Mouse (Mus musculus): Measurements from ENCODE around the gene Lax1. TPM values are rescaled to one million over a fixed set of nuclear protein-coding genes. Genes with fewer than 3 reads are reported as not detected.
A peak's percentile ranks its signal among the peaks of the same experiment; 100 is the strongest.
"Not testable (repeated sequence)": the region's sequence is repeated elsewhere in the genome, so short reads cannot be mapped to it uniquely, and the experiment has no call there.

The Lax1 gene
- polyA plus RNA-seq, 1 experiment from 2014 or later: 0.39 TPM

GRCm38 (mm10) chr1:133691046-133691445 lies 1.1 kb upstream of the Lax1 start:
- Histone ChIP-seq H3K36me3 (no peaks in the 10 kb centered on the region), H3K27ac (replicated peaks) (no peak overlapping the region), H3K27me3 (replicated peaks) (no peaks in the 10 kb centered on the region), H3K4me2 (no peak overlapping the region), H3K9me3 (no peaks in the 10 kb centered on the region), H3K4me1 (peaks cover 47% of the 10 kb centered on the region), H3K9ac (no peak overlapping the region), H3K4me3 (no peak overlapping the region)
- 79% methylated on average over 6 of the region's 6 CpGs for WGBS
- ATAC-seq (ENCODE audit: extremely low read depth, insufficient number of reproducible peaks, low FRiP score, low TSS enrichment): no peak

- Histone ChIP-seq H3K27ac (replicated peaks) (no peak overlapping the region), H3K9ac (no peak overlapping the region), H3K36me3 (no peaks in the 10 kb centered on the region), H3K9me3 (no peaks in the 10 kb centered on the region), H3K27me3 (replicated peaks) (no peaks in the 10 kb centered on the region), H3K4me1 (peaks cover 19% of the 10 kb centered on the region), H3K4me2 (no peak overlapping the region), H3K4me3 (no peak overlapping the region)
- ATAC-seq (ENCODE audit: extremely low read depth, insufficient number of reproducible peaks, low FRiP score, low TSS enrichment): no peak
- WGBS: 76% methylated on average over 7 of the region's 7 CpGs
These were observed 1.6 kb downstream of the Lax1 start for GRCm38 (mm10) chr1:133688301-133688700.

DNA sequence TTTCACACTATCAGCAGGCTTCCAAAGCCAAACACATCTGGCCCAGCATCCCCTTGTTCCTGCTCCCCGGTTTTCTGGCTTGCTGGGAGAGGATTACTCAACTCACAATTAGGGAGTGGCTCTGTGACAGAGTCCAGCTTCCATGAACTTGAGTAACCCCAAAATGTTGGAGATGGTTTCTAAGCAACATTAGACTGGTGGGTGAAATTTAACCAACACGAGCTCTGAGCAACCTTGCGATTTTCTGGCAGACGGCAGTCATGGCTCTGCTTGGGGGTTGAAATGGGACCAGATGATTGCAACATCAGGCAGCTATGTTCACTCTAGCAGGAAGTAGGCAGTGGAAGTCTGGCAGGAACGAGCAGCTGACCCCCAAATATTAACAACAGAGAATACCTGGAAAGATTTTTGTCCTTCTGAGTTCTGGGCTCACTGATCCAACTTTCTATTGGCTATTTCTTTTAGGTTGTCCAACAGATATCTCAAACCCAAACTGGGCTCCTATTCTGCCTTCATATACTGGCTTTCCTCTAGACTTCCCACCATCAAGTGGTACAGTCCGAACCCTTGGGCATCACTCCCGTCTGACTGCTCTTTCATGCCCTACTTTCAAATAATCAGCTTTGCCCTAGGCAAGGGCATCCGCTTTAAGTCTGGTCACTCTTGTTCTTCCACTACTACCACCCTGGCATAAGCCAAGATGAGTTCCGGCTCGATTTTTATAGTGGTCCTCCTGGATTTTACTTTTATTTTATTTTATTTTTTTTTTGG lies 4.0 kb downstream of the Lax1 start:
- Histone ChIP-seq H3K4me2 (no peak overlapping the region), H3K4me3 (no peak overlapping the region), H3K36me3 (no peaks in the 10 kb centered on the region), H3K9ac (no peak overlapping the region), H3K27ac (replicated peaks) (no peak overlapping the region), H3K4me1 (peaks cover 7% of the 10 kb centered on the region; the same call in 1 of the 2 replicates), H3K27me3 (replicated peaks) (no peaks in the 10 kb centered on the region), H3K9me3 (no peaks in the 10 kb centered on the region)
- 75% methylated on average over 10 of the region's 10 CpGs for WGBS
- no peak for ATAC-seq (ENCODE audit: extremely low read depth, insufficient number of reproducible peaks, low FRiP score, low TSS enrichment)

DNA sequence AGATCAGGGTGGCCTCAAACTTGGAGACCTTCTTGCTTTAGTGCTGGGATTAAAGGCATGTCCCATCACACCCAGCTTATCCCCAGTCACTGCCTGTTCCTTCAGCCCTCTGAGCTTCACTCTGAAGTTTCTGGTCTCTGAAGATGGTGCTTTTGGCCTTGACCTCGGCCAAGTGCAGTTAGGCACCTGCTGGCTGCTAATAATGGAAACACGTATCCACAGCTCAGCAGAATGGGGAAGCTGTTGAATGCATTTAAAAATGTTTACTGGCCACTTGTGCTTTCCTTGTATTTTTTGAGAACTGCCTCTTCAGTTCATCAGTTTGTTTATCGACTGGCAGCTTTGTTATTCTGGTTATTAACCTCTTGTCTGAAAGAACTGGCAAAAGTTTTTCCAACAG lies 18.1 kb downstream of the Lax1 start:
- Histone ChIP-seq H3K27ac (replicated peaks) (no peak overlapping the region), H3K4me3 (no peak overlapping the region), H3K9ac (no peak overlapping the region), H3K27me3 (replicated peaks) (no peaks in the 10 kb centered on the region), H3K36me3 (no peaks in the 10 kb centered on the region), H3K4me1 (no peaks in the 10 kb centered on the region), H3K9me3 (no peaks in the 10 kb centered on the region), H3K4me2 (no peak overlapping the region)
- WGBS: 60% methylated on average over 3 of the region's 3 CpGs
- ATAC-seq (ENCODE audit: extremely low read depth, insufficient number of reproducible peaks, low FRiP score, low TSS enrichment): no peak

DNA sequence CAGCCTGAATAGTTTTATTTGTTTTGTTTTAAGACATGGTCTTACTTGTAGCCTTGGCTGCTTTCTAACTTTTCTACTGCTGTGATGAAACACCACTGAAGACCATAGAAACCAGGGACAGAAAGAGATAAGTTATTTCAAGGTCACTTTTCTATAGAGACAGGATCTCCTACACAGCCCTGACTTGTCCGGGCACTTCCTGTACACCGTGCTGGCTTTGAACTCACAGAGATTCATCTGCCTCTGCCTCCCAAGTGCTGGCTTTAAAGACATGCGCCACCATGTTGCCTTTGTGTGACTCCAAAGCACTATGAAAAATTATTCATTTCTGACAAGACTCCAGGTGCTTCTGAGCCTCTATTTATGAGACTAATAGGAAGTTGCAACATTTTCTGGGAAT lies 18.6 kb downstream of the Lax1 start:
- no peak overlapping the region for H3K27ac ChIP-seq (replicated peaks)
- no peak overlapping the region for H3K4me2 ChIP-seq
- H3K4me3 ChIP-seq: no peak overlapping the region
- H3K27me3 ChIP-seq (replicated peaks): no peaks in the 10 kb centered on the region
- no peaks in the 10 kb centered on the region for H3K36me3 ChIP-seq
- 81% methylated on average over 3 of the region's 3 CpGs for WGBS
- no peaks in the 10 kb centered on the region for H3K9me3 ChIP-seq
- ATAC-seq (ENCODE audit: extremely low read depth, insufficient number of reproducible peaks, low FRiP score, low TSS enrichment): no peak
- H3K9ac ChIP-seq: no peak overlapping the region
- no peaks in the 10 kb centered on the region for H3K4me1 ChIP-seq

DNA sequence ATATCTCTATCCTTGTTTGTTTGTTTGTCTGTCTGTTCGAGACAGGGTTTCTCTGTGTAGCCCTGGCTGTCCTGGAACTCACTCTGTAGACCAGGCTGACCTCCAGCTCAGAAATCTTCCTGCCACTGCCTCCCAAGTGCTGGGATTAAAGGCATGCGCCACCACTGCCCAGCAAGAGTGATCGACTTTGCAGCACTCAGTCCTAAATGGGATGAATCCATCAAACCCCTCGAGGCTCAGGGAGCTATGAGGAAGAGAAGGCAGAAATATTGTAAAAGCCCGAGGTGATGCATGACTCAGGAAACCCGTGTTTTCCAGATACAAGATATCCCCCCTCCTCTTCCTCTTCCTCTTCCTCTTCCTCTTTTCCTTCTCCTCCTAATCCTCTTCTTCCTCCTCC lies 19.1 kb downstream of the Lax1 start:
- WGBS: 67% methylated on average over 6 of the region's 6 CpGs

GRCm38 (mm10) chr1:133670190-133670589 lies 19.7 kb downstream of the Lax1 start:
- H3K27ac ChIP-seq (replicated peaks): no peak overlapping the region
- no peak for ATAC-seq (ENCODE audit: extremely low read depth, insufficient number of reproducible peaks, low FRiP score, low TSS enrichment)
- WGBS: 74% methylated on average over 12 of the region's 12 CpGs
- no peak overlapping the region for H3K4me2 ChIP-seq
- H3K9ac ChIP-seq: no peak overlapping the region
- H3K4me3 ChIP-seq: no peak overlapping the region
- no peaks in the 10 kb centered on the region for H3K9me3 ChIP-seq
- H3K36me3 ChIP-seq: no peaks in the 10 kb centered on the region
- no peaks in the 10 kb centered on the region for H3K27me3 ChIP-seq (replicated peaks)
- H3K4me1 ChIP-seq: no peaks in the 10 kb centered on the region

More for the DNA sequence above, 19.1 kb downstream of the Lax1 start:
- Histone ChIP-seq H3K4me3 (no peak overlapping the region), H3K9ac (no peak overlapping the region), H3K36me3 (no peaks in the 10 kb centered on the region), H3K4me2 (no peak overlapping the region), H3K27ac (replicated peaks) (no peak overlapping the region), H3K4me1 (no peaks in the 10 kb centered on the region), H3K9me3 (no peaks in the 10 kb centered on the region), H3K27me3 (replicated peaks) (no peaks in the 10 kb centered on the region)
- no peak for ATAC-seq (ENCODE audit: extremely low read depth, insufficient number of reproducible peaks, low FRiP score, low TSS enrichment)

GRCm38 (mm10) chr1:133668618-133669017 lies 21.3 kb downstream of the Lax1 start:
- Histone ChIP-seq H3K9ac (no peak overlapping the region), H3K9me3 (no peaks in the 10 kb centered on the region), H3K4me2 (no peak overlapping the region), H3K27ac (replicated peaks) (no peak overlapping the region), H3K27me3 (replicated peaks) (no peaks in the 10 kb centered on the region), H3K4me3 (no peak overlapping the region), H3K4me1 (peaks cover 5% of the 10 kb centered on the region; the same call in 1 of the 2 replicates), H3K36me3 (no peaks in the 10 kb centered on the region)
- ATAC-seq (ENCODE audit: extremely low read depth, insufficient number of reproducible peaks, low FRiP score, low TSS enrichment): no peak
- 78% methylated on average over 3 of the region's 3 CpGs for WGBS

GRCm38 (mm10) chr1:133667721-133668120 lies 22.2 kb downstream of the Lax1 start:
- H3K27me3 ChIP-seq (replicated peaks): no peaks in the 10 kb centered on the region
- no peak overlapping the region for H3K4me3 ChIP-seq
- no peak overlapping the region for H3K4me2 ChIP-seq
- H3K9ac ChIP-seq: no peak overlapping the region
- ATAC-seq (ENCODE audit: extremely low read depth, insufficient number of reproducible peaks, low FRiP score, low TSS enrichment): no peak
- no peaks in the 10 kb centered on the region for H3K36me3 ChIP-seq
- H3K27ac ChIP-seq (replicated peaks): no peak overlapping the region
- 58% methylated on average over 7 of the region's 7 CpGs for WGBS
- H3K9me3 ChIP-seq: no peaks in the 10 kb centered on the region
- peaks cover 13% of the 10 kb centered on the region; the same call in 1 of the 2 replicates for H3K4me1 ChIP-seq

GRCm38 (mm10) chr1:133665713-133666112 lies 24.2 kb downstream of the Lax1 start:
- peaks cover 13% of the 10 kb centered on the region; the same call in 1 of the 2 replicates for H3K4me1 ChIP-seq
- H3K27me3 ChIP-seq (replicated peaks); H3K36me3 ChIP-seq; H3K4me3 ChIP-seq; H3K9ac ChIP-seq; H3K4me2 ChIP-seq; ATAC-seq (ENCODE audit: extremely low read depth, insufficient number of reproducible peaks, low FRiP score, low TSS enrichment); H3K27ac ChIP-seq (replicated peaks); H3K9me3 ChIP-seq: not testable (repeated sequence)
- WGBS: 66% methylated on average over 8 of the region's 8 CpGs

DNA sequence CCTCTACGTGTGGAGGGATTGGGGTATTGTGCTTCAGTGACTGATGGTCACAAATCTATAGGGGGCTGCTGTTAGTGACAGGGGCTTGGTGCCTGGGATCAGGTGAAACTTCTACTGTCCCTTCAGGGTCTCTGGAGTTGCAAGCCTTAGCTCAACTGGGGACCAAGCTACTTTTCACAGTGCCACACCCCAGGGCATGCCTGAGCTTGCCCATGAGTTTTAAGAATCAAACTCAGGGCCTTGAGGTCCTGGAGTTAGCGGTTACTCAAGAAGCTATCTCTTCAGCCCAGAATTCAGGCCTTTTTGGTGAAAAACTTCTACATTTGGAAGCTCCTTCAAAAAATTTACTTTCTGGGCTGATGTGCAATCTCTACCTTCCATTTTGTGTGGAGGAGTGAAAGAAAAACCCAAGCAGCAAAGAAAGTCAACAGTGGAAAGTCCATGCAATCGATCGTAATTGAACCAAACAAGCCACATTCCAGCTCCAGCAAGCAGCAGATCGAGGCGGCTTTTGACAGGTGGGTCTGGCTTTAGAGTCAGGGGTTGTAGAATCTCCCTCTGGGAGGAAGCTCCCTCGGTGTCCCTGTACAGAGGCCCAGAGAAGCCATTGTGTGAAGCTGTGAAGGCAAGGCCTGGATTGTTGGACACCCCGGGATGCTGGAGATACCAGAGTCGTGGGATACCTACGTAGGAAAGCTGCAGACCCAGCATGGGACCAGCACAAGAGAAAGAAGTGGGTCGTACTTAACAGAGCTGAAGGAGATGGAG lies 25.5 kb downstream of the Lax1 start:
- ATAC-seq (ENCODE audit: extremely low read depth, insufficient number of reproducible peaks, low FRiP score, low TSS enrichment): no peak
- no peaks in the 10 kb centered on the region for H3K9me3 ChIP-seq
- H3K4me3 ChIP-seq: no peak overlapping the region
- peaks cover 4% of the 10 kb centered on the region for H3K36me3 ChIP-seq
- 75% methylated on average over 11 of the region's 11 CpGs for WGBS
- H3K4me2 ChIP-seq: no peak overlapping the region
- H3K27me3 ChIP-seq (replicated peaks): no peaks in the 10 kb centered on the region
- H3K4me1 ChIP-seq: peaks cover 23% of the 10 kb centered on the region
- H3K27ac ChIP-seq (replicated peaks): peak overlapping the region; percentile 73
- H3K9ac ChIP-seq: no peak overlapping the region
